Comparison of ENCODE assay signal across 9 mouse cellular contexts in the genomic region with DNA sequence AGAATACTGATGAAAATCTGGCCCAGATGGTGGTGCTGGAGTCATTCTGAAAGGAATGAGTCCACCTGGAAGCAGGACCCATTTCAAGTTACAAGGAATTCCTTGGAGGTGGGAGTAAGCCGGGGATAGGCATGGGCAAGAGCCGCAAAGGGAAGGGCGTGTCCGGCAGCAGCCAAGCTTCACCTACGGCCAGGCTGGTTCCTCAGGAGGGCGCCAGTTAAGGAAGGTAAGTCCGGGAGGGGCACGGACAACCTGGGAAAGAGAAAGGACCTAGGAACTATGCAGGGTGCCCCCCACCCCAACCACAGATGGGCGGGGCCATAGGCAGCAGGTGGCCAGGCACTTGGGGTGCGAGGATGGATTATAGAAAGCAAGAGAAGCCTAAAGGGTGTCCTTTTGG. TPM values are rescaled to one million over a fixed set of nuclear protein-coding genes. Genes with fewer than 3 reads are reported as not detected.
A peak's percentile ranks its signal among the peaks of the same experiment; 100 is the strongest.
DNase-seq lines count a peak whose midpoint lies in the region; ATAC-seq lines count a peak whose summit lies in the region.
"Had no signal": no experiment of that assay in that cellular context is flagged by ENCODE, and none has a peak within 500 bp of the region (broad histone marks: within the 10 kb centered on the region; RNA-seq: fewer than 3 reads in every experiment).

No protein-coding gene starts in this region.

- peaks cover 26% of the 10 kb centered on the region for H3K4me1 ChIP-seq in liver, embryonic 15.5 days (replicated peaks)
- H3K4me1 ChIP-seq in stomach, embryonic 14.5 days (ENCODE audit: control insufficient read depth, insufficient read depth, low read length), result peaks cover 9% of the 10 kb centered on the region; the same call in 1 of the 2 replicates

- peaks cover 46% of the 10 kb centered on the region for H3K27me3 ChIP-seq in liver, embryonic 15.5 days
- peaks cover 4% of the 10 kb centered on the region; the same call in 1 of the 2 replicates for H3K27me3 ChIP-seq in stomach, embryonic 14.5 days (ENCODE audit: control insufficient read depth, insufficient read depth, low read length)
- H3K27me3 ChIP-seq: Patski had no signal

- H3K4me2 ChIP-seq in liver, embryonic 15.5 days, result peak overlapping the region; percentile 95
- peak overlapping the region; percentile 98 for H3K4me2 ChIP-seq in stomach, embryonic 14.5 days (replicated peaks; ENCODE audit: low read depth, low read length)

- DNase-seq in cerebellum, adult 18-20 months, result peak; percentile 57 to 62
- no peak for DNase-seq in cerebellum, adult 9-10 months
- DNase-seq in urinary bladder, postnatal 25 days (ENCODE audit: low spot score), result peak; percentile 12
- DNase-seq in urinary bladder, adult 2 months (ENCODE audit: low spot score), result no peak
- peak; percentile 23 for DNase-seq in heart, postnatal 4 days
- no peak for DNase-seq in gastrocnemius, postnatal 10 days

- no peak for ATAC-seq in liver, embryonic 15.5 days (ENCODE audit: insufficient read depth)
- no peak for ATAC-seq in stomach, embryonic 14.5 days (ENCODE audit: insufficient number of reproducible peaks, insufficient read depth, low FRiP score, low read depth)

- H3K27ac ChIP-seq in liver, embryonic 15.5 days (replicated peaks), result no peak overlapping the region
- no peak overlapping the region for H3K27ac ChIP-seq in stomach, embryonic 14.5 days (ENCODE audit: low read length)

- peak overlapping the region; percentile 40; the same call in 1 of the 2 replicates for H3K9ac ChIP-seq in liver, embryonic 15.5 days
- H3K9ac ChIP-seq in stomach, embryonic 14.5 days (replicated peaks; ENCODE audit: low read depth, low read length), result peak overlapping the region; percentile 60

- peak overlapping the region; percentile 63 for H3K4me3 ChIP-seq in liver, embryonic 15.5 days (replicated peaks)
- H3K4me3 ChIP-seq in stomach, embryonic 14.5 days (ENCODE audit: low read depth, low read length), result peak overlapping the region; percentile 75

- no peaks in the 10 kb centered on the region for H3K9me3 ChIP-seq in liver, embryonic 15.5 days (replicated peaks)
- no peaks in the 10 kb centered on the region for H3K9me3 ChIP-seq in stomach, embryonic 14.5 days (ENCODE audit: control insufficient read depth, low read depth, low read length)

- 2% methylated on average over 10 of the region's 10 CpGs for WGBS in liver, embryonic 15.5 days (ENCODE audit: insufficient replicate concordance)
- 3% methylated on average over 10 of the region's 10 CpGs for WGBS in stomach, embryonic 14.5 days

- H3K36me3 ChIP-seq in liver, embryonic 15.5 days (replicated peaks), result no peaks in the 10 kb centered on the region
- H3K36me3 ChIP-seq in stomach, embryonic 14.5 days (ENCODE audit: control insufficient read depth, insufficient read depth, low read length), result no peaks in the 10 kb centered on the region

RNA-seq across cellular contexts. Expression of gene Garnl3, which starts 1.8 kb away (rescaled TPM):
- polyA plus RNA-seq in urinary bladder, adult 2 months (2012; rRNA removed), result 3.7 TPM in 2 replicates
- 10 to 100 TPM in 1 of 2 experiments, 1 to 10 TPM in 1; 9.7 to 11.6 TPM for total RNA-seq in heart, postnatal 4 days (2021)
- 0.86 and 0.89 TPM in 2 replicates for polyA plus RNA-seq in liver, embryonic 15.5 days (2015; fragmentation: Nextera tagmentation; extraction: Ambion mirVana)
- polyA plus RNA-seq in stomach, embryonic 14.5 days (2014; fragmentation: Nextera tagmentation; extraction: Ambion mirVana), result 22.0 and 24.5 TPM in 2 replicates
- total RNA-seq in gastrocnemius, postnatal 10 days (2021), result 1 to 10 TPM; 3.1 to 4.7 TPM

Comparison
In these comparisons a context has a peak if more than half of its experiments do, and no peak if none do; other contexts are left out.
1. DNase-seq: peak in cerebellum, adult 18-20 months (2 of 2), urinary bladder, postnatal 25 days (single experiment) and heart, postnatal 4 days (single experiment); none in cerebellum, adult 9-10 months (single experiment), urinary bladder, adult 2 months (single experiment) and gastrocnemius, postnatal 10 days (single experiment).